Mouse (Mus musculus): ENCODE measurements at regions not wholly inside any gene's neighbourhood (a gene's known extent, or its start where the extent isn't known, plus 50 kb on each side); places are given as distances from the start of the nearest gene placed in this dataset.

DNA sequence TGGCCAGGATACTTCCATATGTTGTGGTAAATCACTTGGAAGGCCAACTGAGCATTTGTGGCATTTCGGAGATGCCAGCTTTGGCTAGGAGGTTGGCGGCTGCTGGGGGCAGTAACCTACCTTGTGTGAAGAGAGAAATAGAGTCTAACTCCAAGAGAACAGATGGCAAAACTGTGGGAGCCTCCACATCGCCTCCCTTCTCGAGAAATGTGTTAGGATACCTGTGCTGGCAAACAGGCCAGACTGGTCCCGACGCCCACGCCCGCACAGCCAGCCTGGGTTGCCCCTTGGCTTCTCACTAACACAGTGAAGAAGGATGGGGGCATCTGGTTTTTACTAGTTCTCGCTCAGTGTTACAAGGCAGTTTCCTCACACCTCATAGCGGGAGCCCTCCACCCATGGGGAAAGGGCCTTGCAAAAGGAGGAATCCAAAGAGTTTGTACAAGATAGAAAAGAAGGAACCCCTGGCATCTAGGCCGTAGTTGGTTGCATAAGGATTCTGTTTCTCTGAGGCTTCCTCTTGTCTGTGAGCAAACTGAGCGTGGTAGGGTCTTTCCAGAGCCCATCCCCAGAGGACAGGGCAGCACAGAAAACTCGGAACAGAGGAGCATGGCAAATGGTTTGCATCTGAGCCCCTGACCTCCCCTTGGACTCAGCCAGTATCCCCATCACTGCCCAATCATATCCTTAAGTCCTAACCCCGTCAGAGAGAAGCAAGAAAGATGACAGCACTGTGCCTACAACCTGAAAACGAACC lies 330.5 kb upstream of the Jarid2 start:
- TF ChIP-seq POLR2A (IDR thresholded peaks at IDR 0.05; ENCODE audit: borderline replicate concordance, extremely low read depth, insufficient read depth, insufficient read length, poor library complexity, severe bottlenecking): no peak
- no peak for TF ChIP-seq CTCF (IDR thresholded peaks at IDR 0.05; ENCODE audit: borderline replicate concordance, extremely low read depth, insufficient read depth, insufficient read length)

Measured in brain, embryonic 14.5 days (tissue).